Mouse (Mus musculus) ES-Bruce4 (cell line): Measurements from ENCODE around the gene Ano4.

Experiments used
- CTCF ChIP-seq: IDR thresholded peaks from one replicate; pipeline ENCODE4 v1.8.1; 2011; ENCODE audit warnings: low read depth, low read length
- EP300 ChIP-seq: IDR thresholded peaks from 2 replicates; pipeline ENCODE4 v1.6.1; 2011; ENCODE audit warnings: low read depth, low read length; ENCODE audit not compliant: insufficient read depth

DNA sequence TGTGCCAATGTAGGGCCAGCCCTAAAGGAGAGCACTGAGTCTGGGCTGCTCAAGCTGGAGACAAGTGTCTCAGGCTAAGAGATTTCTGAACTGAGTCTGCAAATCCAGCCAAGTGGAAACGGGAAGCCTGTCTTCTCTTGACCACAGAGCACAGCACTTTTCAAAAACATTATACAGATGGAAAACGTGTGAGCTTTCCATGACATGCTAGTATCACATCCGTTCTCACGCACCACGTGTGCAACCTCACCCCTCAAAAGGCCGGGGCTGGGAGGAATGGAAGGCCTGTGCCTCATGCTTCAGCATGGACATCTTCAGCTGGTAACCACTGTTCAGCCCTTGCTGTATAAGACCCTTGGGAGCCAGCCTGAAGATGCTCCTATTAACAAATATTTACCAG is 230.2 kb downstream of the Ano4 start:
- no peak for TF ChIP-seq EP300
- TF ChIP-seq CTCF: no peak
